Mouse (Mus musculus): ENCODE results near the gene Cnnm2.
"Not testable (repeated sequence)": the region's sequence is repeated elsewhere in the genome, so short reads cannot be mapped to it uniquely, and the experiment has no call there.

DNA sequence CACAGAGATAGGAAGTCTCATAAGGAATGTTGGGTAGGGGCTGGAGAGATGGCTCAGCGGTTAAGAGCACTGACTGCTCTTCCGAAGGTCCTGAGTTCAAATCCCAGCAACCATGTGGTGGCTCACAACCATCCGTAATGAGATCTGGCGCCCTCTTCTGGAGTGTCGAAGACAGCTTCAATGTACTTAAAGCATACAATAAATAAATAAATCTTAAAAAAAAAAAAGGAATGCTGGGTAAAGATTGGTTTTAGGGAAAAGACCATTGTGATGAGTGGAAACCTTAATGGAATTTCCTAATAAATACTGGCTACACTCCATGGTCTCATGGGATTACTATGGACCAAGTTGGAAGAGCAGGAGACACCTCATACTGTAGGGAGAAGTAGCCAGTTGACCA, 28.7 kb upstream of the Cnnm2 start:
- TF ChIP-seq POLR2A (IDR thresholded peaks at IDR 0.05; ENCODE audit: low read depth, low read length); CTCF (IDR thresholded peaks at IDR 0.05; ENCODE audit: borderline replicate concordance, insufficient read depth, low read length): not testable (repeated sequence)

All from embryonic fibroblast, embryonic 13.5 days (primary cell).